Mouse (Mus musculus) neural tube, embryonic 10.5 days (tissue): ENCODE measurements around the gene Gm21900.
"Not testable (repeated sequence)": the region's sequence is repeated elsewhere in the genome, so short reads cannot be mapped to it uniquely, and the experiment has no call there.

ENCODE experiments used
- DNase-seq: peaks from one replicate; pipeline ENCODE4 v3.0.0-alpha.2; 2017; ENCODE audit warnings: low spot score; ENCODE audit errors: extremely low spot score

The Gm21900 gene

GRCm38 (mm10) chrY:10616061-10616460 lies at the start of gene Gm21900:
TSS of gene Gm21900 (plus strand) at chrY:10616361.
- DNase-seq = not testable (repeated sequence)

GRCm38 (mm10) chrY:10643516-10643915 lies 27.4 kb downstream of the Gm21900 start:
- DNase-seq = not testable (repeated sequence)
